Mouse (Mus musculus) liver, embryonic 15.5 days (tissue): ENCODE measurements around the gene Hist1h2ac. TPM values are rescaled to one million over a fixed set of nuclear protein-coding genes. Genes with fewer than 3 reads are reported as not detected.
"Not testable (repeated sequence)": the region's sequence is repeated elsewhere in the genome, so short reads cannot be mapped to it uniquely, and the experiment has no call there.

ENCODE experiments used
- ATAC-seq: fragments of 200-750 bp; cut with Nextera tagmentation; 2 replicates; pipeline ENCODE4 v1.8.0; 2017; ENCODE audit warnings: moderate number of reproducible peaks, mild to moderate bottlenecking, moderate library complexity; ENCODE audit not compliant: insufficient read depth
- H3K27ac ChIP-seq: fragments of 300-500 bp; sonication (generic); replicated peaks from 2 replicates; pipeline ENCODE4 v1.5.1; 2015; ENCODE audit warnings: mild to moderate bottlenecking, inconsistent platforms
- H3K27me3 ChIP-seq: fragments of 300-500 bp; sonication (generic); 2 replicates; pipeline ENCODE4 v1.6.1; 2015; ENCODE audit warnings: mild to moderate bottlenecking, inconsistent platforms
- H3K36me3 ChIP-seq: fragments of 300-500 bp; sonication (generic); replicated peaks from 2 replicates; pipeline ENCODE4 v1.6.1; 2015; ENCODE audit warnings: moderate library complexity, mild to moderate bottlenecking, inconsistent platforms
- H3K4me1 ChIP-seq: fragments of 300-500 bp; sonication (generic); replicated peaks from 2 replicates; pipeline ENCODE4 v1.6.1; 2015; ENCODE audit warnings: inconsistent platforms
- H3K4me2 ChIP-seq: fragments of 300-500 bp; sonication (generic); 2 replicates; pipeline ENCODE4 v1.6.1; 2015; ENCODE audit warnings: moderate library complexity, mild to moderate bottlenecking, inconsistent platforms
- H3K4me3 ChIP-seq: fragments of 300-500 bp; sonication (generic); replicated peaks from 2 replicates; pipeline ENCODE4 v1.5.1; 2015; ENCODE audit warnings: mild to moderate bottlenecking, inconsistent platforms
- H3K9ac ChIP-seq: fragments of 300-500 bp; sonication (generic); 2 replicates; pipeline ENCODE4 v1.6.1; 2015; ENCODE audit warnings: moderate library complexity, mild to moderate bottlenecking, inconsistent platforms
- H3K9me3 ChIP-seq: fragments of 300-500 bp; sonication (generic); replicated peaks from 2 replicates; pipeline ENCODE4 v1.6.1; 2016; ENCODE audit warnings: inconsistent platforms
- WGBS: fragments of 180-500 bp; shearing (Covaris S2); methylation state at CpG from one replicate; pipeline ENCODE4 v1.1.7; 2015; ENCODE audit warnings: mixed read lengths; ENCODE audit not compliant: insufficient replicate concordance; 5-methylcytosine and 5-hydroxymethylcytosine counted together
- polyA plus RNA-seq: library from polyadenylated mRNA; unstranded; fragments of >200 nt; fragmentation: Nextera tagmentation; extraction: Ambion mirVana; gene quantifications from 2 replicates; pipeline ENCODE4 v1.2.1, GENCODE M21; 2015

Hist1h2ac gene
- polyA plus RNA-seq, 1 experiment from 2014 or later: 1.2 TPM

DNA sequence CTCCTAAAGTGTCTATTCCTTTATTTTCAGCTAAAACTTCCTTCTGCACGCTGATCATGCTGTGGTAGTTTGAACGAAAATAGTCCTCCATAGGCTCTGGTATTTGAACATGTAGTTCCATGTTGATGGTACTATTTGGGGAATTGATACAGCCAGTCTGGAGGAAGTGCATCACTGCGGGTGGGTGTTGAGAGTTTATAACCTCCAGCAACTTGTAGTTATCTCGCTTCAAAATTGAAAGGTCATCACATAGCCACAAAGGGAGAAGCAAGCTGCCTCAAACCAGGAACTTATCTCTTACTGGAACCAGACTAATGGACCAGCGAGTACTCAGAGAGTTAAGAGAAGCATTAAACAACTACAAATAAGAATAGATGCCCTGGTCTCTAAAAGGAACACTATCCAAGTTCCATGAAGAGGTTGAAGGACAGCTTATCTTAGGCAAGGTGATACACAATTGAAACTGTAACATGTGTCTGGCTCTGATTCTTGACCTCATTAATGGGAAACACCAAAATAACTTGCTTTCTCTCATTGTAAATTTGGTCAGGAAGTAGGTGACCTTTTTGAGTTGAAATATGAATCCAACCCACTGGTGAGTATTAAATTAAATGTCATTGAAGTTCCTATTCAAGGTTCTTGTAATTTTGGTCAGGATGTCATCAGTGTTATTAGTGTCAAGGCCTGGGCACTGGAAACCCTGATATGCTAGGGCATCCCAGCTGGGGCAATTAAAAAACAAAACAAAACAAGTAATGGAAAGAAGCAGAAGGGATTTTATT is 32.7 kb upstream of the Hist1h2ac start:
- H3K9ac ChIP-seq: no peak overlapping the region
- peaks cover 8% of the 10 kb centered on the region for H3K4me1 ChIP-seq
- no peak overlapping the region for H3K4me2 ChIP-seq
- peaks cover 3% of the 10 kb centered on the region; the same call in 1 of the 2 replicates for H3K27me3 ChIP-seq
- 26% methylated on average over 5 of the region's 5 CpGs for WGBS
- H3K9me3 ChIP-seq: no peaks in the 10 kb centered on the region
- no peak for ATAC-seq
- no peaks in the 10 kb centered on the region for H3K36me3 ChIP-seq
- no peak overlapping the region for H3K27ac ChIP-seq
- H3K4me3 ChIP-seq: no peak overlapping the region

- Histone ChIP-seq H3K4me1 (peaks cover 25% of the 10 kb centered on the region), H3K9me3 (no peaks in the 10 kb centered on the region), H3K27ac (peak within 1 kb of the TSS; percentile 77), H3K27me3 (peaks cover 19% of the 10 kb centered on the region), H3K4me3 (peak within 1 kb of the TSS; percentile 56), H3K4me2 (peak within 1 kb of the TSS; percentile 74), H3K36me3 (no peaks in the 10 kb centered on the region), H3K9ac (peak within 1 kb of the TSS; percentile 64)
- ATAC-seq: peak; percentile 63
- 3% methylated on average over 17 of the region's 17 CpGs for WGBS
Measured at GRCm38 (mm10) chr13:23710374-23711089, 26.8 kb upstream of the Hist1h2ac start, which contains the start of gene Hfe. TSS of gene Hfe (minus strand) at chr13:23710854.

DNA sequence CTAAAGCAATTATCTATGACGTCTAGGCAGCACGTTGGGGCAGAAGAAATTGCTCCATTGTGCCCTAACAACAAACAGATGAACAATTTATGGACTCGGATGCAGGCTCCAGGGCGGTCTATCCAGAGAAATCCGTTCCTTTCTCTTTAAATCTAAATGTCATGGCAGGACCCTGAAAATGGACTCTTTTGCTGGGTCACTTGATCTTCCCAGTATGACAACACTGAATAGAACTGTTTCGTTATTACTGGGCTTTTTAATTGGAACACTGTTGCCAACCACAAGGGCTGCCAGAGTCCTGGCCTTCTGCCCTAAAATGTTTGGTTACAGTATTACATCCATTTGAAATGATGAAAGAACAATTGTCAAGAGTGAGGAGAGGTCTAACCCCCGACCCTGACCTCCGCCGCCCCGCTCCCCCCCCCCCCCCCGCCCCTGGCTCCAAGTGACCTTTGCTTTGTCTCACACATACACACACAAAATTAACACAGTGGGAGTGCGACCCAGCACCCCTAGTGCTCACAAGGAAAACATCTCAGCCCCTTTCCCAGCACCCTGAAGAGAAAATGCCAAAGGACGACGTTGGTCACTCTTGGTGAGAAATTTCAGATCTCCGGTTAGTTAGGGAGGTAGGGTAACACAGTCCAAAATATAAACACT is 26.1 kb upstream of the Hist1h2ac start:
- H3K4me2 ChIP-seq: peak overlapping the region; percentile 74
- peak overlapping the region; percentile 56 for H3K4me3 ChIP-seq
- H3K4me1 ChIP-seq: peaks cover 25% of the 10 kb centered on the region
- H3K27ac ChIP-seq: peak overlapping the region; percentile 77
- no peaks in the 10 kb centered on the region for H3K9me3 ChIP-seq
- H3K36me3 ChIP-seq: no peaks in the 10 kb centered on the region
- peaks cover 19% of the 10 kb centered on the region for H3K27me3 ChIP-seq
- 0 out of 2 replicates have a peak, but pooled peaks have one; percentile 19 for ATAC-seq
- 34% methylated on average over 15 of the region's 15 CpGs for WGBS
- H3K9ac ChIP-seq: peak overlapping the region; percentile 64

DNA sequence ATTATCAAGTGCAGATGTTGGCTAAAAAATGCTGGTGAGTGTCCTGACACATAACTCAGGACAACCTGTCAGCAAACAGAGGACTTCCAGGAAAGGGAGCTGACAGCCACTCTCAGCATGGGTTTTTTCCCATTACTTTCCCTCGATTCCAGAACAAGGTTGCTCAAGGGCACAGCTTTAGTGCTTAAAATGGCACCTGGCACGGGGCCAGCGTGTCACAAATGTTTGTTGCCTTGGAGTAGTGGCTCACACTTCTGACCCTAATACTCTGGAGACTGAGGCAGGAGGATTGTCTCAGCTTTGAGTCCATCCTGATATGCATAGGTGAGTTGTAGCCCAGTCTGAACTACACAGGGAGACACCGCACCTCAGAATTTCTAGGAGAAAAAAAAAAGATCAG is 24.9 kb upstream of the Hist1h2ac start:
- Histone ChIP-seq H3K9me3 (no peaks in the 10 kb centered on the region), H3K27me3 (peaks cover 19% of the 10 kb centered on the region), H3K4me3 (no peak overlapping the region), H3K4me2 (no peak overlapping the region), H3K4me1 (peaks cover 25% of the 10 kb centered on the region), H3K9ac (no peak overlapping the region), H3K36me3 (no peaks in the 10 kb centered on the region), H3K27ac (no peak overlapping the region)
- ATAC-seq: no peak
- 62% methylated on average over 4 of the region's 4 CpGs for WGBS

DNA sequence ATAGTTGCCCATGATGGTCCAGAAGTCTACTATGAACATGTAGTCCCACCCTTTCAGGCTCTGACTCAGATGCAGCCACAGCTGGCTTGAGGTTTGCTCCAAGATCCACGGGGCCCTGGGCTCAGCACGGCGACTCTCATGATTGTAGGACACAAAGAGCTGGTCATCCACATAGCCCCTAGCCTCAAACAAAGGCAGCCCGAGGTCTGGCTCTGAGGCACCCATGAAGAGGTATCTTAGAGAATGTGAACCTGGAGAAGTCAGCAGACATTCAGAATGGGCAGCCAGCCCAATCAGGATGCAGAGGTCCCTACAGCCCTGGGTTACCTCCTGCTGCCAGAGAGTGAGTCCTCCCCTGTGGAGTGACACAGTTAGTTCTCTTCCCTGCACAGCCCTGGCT is 24.3 kb upstream of the Hist1h2ac start:
- H3K4me3 ChIP-seq: no peak overlapping the region
- WGBS: 66% methylated on average over 4 of the region's 4 CpGs
- peaks cover 25% of the 10 kb centered on the region for H3K4me1 ChIP-seq
- peaks cover 19% of the 10 kb centered on the region for H3K27me3 ChIP-seq
- no peaks in the 10 kb centered on the region for H3K36me3 ChIP-seq
- no peak overlapping the region for H3K9ac ChIP-seq
- ATAC-seq: no peak
- no peak overlapping the region for H3K27ac ChIP-seq
- no peaks in the 10 kb centered on the region for H3K9me3 ChIP-seq
- H3K4me2 ChIP-seq: no peak overlapping the region

- no peak overlapping the region for H3K27ac ChIP-seq
- 77% methylated on average over 12 of the region's 12 CpGs for WGBS
- H3K4me1 ChIP-seq: peaks cover 24% of the 10 kb centered on the region
- peaks cover 19% of the 10 kb centered on the region for H3K27me3 ChIP-seq
- no peak overlapping the region for H3K9ac ChIP-seq
- no peak overlapping the region for H3K4me2 ChIP-seq
- no peaks in the 10 kb centered on the region for H3K36me3 ChIP-seq
- H3K4me3 ChIP-seq: no peak overlapping the region
- ATAC-seq: no peak
- H3K9me3 ChIP-seq: no peaks in the 10 kb centered on the region
Measured at GRCm38 (mm10) chr13:23706771-23707170, 23.0 kb upstream of the Hist1h2ac start.

GRCm38 (mm10) chr13:23705751-23706356 is 22.1 kb upstream of the Hist1h2ac start:
- Histone ChIP-seq H3K4me1 (peaks cover 25% of the 10 kb centered on the region), H3K4me3 (no peak overlapping the region), H3K36me3 (no peaks in the 10 kb centered on the region), H3K27me3 (peaks cover 11% of the 10 kb centered on the region; the same call in 1 of the 2 replicates), H3K27ac (no peak overlapping the region), H3K9me3 (no peaks in the 10 kb centered on the region), H3K4me2 (no peak overlapping the region), H3K9ac (no peak overlapping the region)
- 62% methylated on average over 7 of the region's 7 CpGs for WGBS
- no peak for ATAC-seq

GRCm38 (mm10) chr13:23702801-23703200 is 19.1 kb upstream of the Hist1h2ac start:
- not testable (repeated sequence) for H3K4me2 ChIP-seq, H3K9me3 ChIP-seq, H3K9ac ChIP-seq, H3K36me3 ChIP-seq, H3K4me3 ChIP-seq, ATAC-seq, H3K27me3 ChIP-seq
- 65% methylated on average over 2 of the region's 2 CpGs for WGBS
- peak overlapping the region; percentile 19; the same call in 1 of the 2 replicates for H3K27ac ChIP-seq
- H3K4me1 ChIP-seq: peaks cover 27% of the 10 kb centered on the region

- H3K4me1 ChIP-seq: peaks cover 27% of the 10 kb centered on the region
- no peaks in the 10 kb centered on the region for H3K27me3 ChIP-seq
- H3K27ac ChIP-seq: 0 out of 2 replicates have a peak overlapping the region, but pooled peaks have one; percentile 19
- H3K36me3 ChIP-seq: no peaks in the 10 kb centered on the region
- no peak overlapping the region for H3K4me2 ChIP-seq
- no peak overlapping the region for H3K4me3 ChIP-seq
- 62% methylated on average over 4 of the region's 4 CpGs for WGBS
- no peak overlapping the region for H3K9ac ChIP-seq
- no peaks in the 10 kb centered on the region for H3K9me3 ChIP-seq
- ATAC-seq: no peak
Measured at GRCm38 (mm10) chr13:23702220-23702619, 18.5 kb upstream of the Hist1h2ac start.

- Histone ChIP-seq H3K36me3 (no peaks in the 10 kb centered on the region), H3K9ac (peak overlapping the region; percentile 33; the same call in 1 of the 2 replicates), H3K4me3 (no peak overlapping the region), H3K4me2 (peak overlapping the region; percentile 35; the same call in 1 of the 2 replicates), H3K4me1 (peaks cover 37% of the 10 kb centered on the region), H3K27me3 (no peaks in the 10 kb centered on the region), H3K9me3 (no peaks in the 10 kb centered on the region), H3K27ac (peak overlapping the region; percentile 42)
- 14% methylated on average over 8 of the region's 8 CpGs for WGBS
- 0 out of 2 replicates have a peak, but pooled peaks have one; percentile 3 for ATAC-seq
Measured at GRCm38 (mm10) chr13:23700786-23701520, 17.2 kb upstream of the Hist1h2ac start.
